Mouse (Mus musculus) limb, embryonic 12.5 days (tissue): ENCODE measurements at regions not wholly inside any gene's neighbourhood (a gene's known extent, or its start where the extent isn't known, plus 50 kb on each side); places are given as distances from the start of the nearest gene placed in this dataset.

Experiments used
- ATAC-seq: fragments of 200-750 bp; cut with Nextera tagmentation; 2 replicates; pipeline ENCODE4 v1.8.0; 2017; ENCODE audit warnings: low read depth, moderate TSS enrichment; ENCODE audit not compliant: insufficient number of reproducible peaks, insufficient read depth, low FRiP score, low TSS enrichment
- H3K27ac ChIP-seq: fragments of 300-500 bp; sonication (generic); 2 replicates; pipeline ENCODE4 v1.5.1; 2016; ENCODE audit warnings: mild to moderate bottlenecking, moderate library complexity
- H3K27me3 ChIP-seq: fragments of 300-500 bp; sonication (generic); 2 replicates; pipeline ENCODE4 v1.6.1; 2016; ENCODE audit warnings: mild to moderate bottlenecking, moderate library complexity
- H3K36me3 ChIP-seq: fragments of 300-500 bp; sonication (generic); 2 replicates; pipeline ENCODE4 v1.6.1; 2016; ENCODE audit warnings: mild to moderate bottlenecking, moderate library complexity
- H3K4me1 ChIP-seq: fragments of 300-500 bp; sonication (generic); replicated peaks from 2 replicates; pipeline ENCODE4 v1.6.1; 2016
- H3K4me2 ChIP-seq: fragments of 300-500 bp; sonication (generic); 2 replicates; pipeline ENCODE4 v1.6.1; 2016; ENCODE audit warnings: mild to moderate bottlenecking, moderate library complexity
- H3K4me3 ChIP-seq: fragments of 300-500 bp; sonication (generic); replicated peaks from 2 replicates; pipeline ENCODE4 v1.5.1; 2016; ENCODE audit warnings: mild to moderate bottlenecking
- H3K9ac ChIP-seq: fragments of 300-500 bp; sonication (generic); replicated peaks from 2 replicates; pipeline ENCODE4 v1.6.1; 2016; ENCODE audit warnings: mild to moderate bottlenecking, moderate library complexity
- H3K9me3 ChIP-seq: fragments of 300-500 bp; sonication (generic); 2 replicates; pipeline ENCODE4 v1.6.1; 2016; ENCODE audit warnings: mild to moderate bottlenecking, moderate library complexity
- WGBS: fragments of 180-500 bp; shearing (Covaris S2); methylation state at CpG from one replicate; pipeline ENCODE4 v1.1.7; 2016; 5-methylcytosine and 5-hydroxymethylcytosine counted together

DNA sequence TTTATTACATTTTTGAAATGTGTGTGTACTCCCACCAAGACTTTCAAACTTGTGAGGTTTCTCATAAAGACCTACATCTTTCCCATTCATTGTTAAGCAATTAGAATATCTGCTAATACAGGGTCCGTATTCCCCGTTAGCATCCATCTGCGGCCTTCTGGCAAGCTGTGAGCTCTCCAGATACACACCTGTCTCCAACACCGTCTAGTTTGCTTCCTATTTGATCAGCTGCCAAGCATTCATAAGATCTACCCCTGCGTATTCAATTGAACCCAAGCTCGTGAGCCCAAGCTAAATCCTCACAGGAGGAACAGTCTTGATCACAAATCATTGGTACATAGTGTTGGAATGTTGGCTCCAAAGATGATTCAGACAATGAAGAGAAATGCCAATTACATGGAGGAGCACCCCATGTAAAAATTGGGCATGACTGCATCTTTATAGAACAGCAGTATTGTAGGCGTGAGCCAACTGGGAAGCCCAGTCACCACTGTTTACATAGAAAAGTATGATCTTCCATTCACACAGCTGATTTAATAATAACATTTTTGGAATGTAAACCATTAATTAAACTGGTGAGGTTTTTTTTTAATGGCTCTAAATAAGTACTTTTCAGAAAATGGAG, 133.1 kb downstream of the Mreg start:
- Histone ChIP-seq H3K4me1 (no peaks in the 10 kb centered on the region), H3K4me3 (no peak overlapping the region), H3K9me3 (no peaks in the 10 kb centered on the region), H3K27ac (no peak overlapping the region), H3K4me2 (no peak overlapping the region), H3K27me3 (no peaks in the 10 kb centered on the region), H3K9ac (no peak overlapping the region), H3K36me3 (no peaks in the 10 kb centered on the region)
- 81% methylated on average over 7 of the region's 7 CpGs for WGBS
- ATAC-seq = no peak

DNA sequence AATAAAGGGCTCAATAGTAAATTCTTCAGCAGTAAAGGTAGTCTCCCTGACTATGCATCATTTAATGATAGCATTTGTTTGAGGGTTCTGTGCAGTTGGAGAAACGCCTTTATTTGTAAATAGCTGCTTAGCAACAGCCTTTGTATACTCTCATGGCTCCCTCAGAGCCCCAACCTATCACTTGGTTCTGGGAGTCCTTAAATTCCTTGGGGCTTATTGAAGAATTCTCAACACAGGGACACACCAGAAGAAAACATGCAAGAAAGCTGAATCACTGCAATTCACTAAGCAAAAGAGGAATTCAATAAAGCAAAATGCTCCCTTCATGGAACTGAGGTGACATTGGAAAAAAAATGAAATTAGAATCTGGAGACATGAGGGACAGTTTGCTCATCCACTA, 135.8 kb downstream of the Mreg start:
- no peak overlapping the region for H3K9ac ChIP-seq
- no peak overlapping the region for H3K4me3 ChIP-seq
- H3K4me1 ChIP-seq = no peaks in the 10 kb centered on the region
- no peaks in the 10 kb centered on the region for H3K9me3 ChIP-seq
- no peak overlapping the region for H3K4me2 ChIP-seq
- H3K27ac ChIP-seq = no peak overlapping the region
- no peak for ATAC-seq
- H3K27me3 ChIP-seq = no peaks in the 10 kb centered on the region
- WGBS = 33% methylated on average over 1 of the region's 1 CpGs
- no peaks in the 10 kb centered on the region for H3K36me3 ChIP-seq

DNA sequence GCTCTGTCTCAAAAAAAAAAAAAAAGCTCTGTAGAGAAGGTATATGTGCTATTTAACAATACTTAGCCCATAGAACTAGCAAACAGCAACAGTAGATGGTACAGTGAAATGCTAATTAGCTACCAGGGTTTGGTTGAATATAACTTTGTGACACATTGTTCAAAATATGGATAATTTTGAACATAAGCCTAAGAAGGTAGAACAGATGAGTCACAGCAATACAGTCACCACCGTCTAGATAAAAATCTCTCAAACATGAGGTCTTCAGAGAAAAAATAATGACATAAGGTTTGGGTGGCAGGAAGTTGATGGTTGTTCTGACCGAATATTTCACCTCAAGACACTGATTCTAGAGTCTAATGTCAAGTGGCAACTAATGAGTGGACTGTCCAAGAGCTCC, 136.6 kb downstream of the Mreg start:
- H3K4me1 ChIP-seq = no peaks in the 10 kb centered on the region
- no peak overlapping the region for H3K4me2 ChIP-seq
- H3K36me3 ChIP-seq = no peaks in the 10 kb centered on the region
- H3K4me3 ChIP-seq = no peak overlapping the region
- H3K27ac ChIP-seq = no peak overlapping the region
- H3K9ac ChIP-seq = no peak overlapping the region
- H3K27me3 ChIP-seq = no peaks in the 10 kb centered on the region
- H3K9me3 ChIP-seq = no peaks in the 10 kb centered on the region
- WGBS = 88% methylated on average over 2 of the region's 2 CpGs
- ATAC-seq = no peak

DNA sequence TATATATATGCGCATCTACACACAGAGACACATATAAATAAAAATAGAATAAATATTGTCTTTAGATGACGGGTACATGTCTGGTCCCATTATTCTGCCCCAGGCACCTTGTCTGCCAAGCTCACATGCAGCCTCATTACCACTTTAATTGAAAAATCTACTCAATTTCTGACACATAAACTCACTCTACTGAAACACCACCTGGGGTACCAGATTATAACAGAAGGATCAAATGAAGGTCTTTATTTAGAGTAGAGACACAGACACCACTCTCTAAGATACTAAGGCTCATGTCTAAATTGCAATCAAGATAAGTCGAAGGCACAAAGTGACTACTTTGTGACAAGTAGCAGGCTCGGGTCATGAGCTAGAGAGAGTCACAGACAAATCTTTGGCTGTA, 138.9 kb downstream of the Mreg start:
- ATAC-seq = no peak

DNA sequence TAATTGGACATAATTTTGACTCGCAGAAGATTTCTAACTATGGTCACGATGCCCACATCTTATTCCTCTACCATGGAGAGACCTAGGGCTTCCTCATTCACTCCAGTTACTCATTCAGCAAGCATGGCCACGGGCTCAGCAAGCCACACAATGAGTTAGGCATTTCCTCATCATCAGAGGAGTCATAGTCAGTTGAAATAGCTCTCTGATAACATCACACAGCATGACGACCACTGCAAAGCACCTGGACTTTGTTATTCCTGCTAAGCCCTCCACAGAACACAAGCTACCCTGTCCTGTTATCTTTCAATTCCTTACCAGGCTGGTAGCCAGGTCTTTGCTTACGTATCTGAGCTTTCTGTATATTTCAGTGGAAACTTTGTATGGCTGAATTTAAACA, 141.6 kb downstream of the Mreg start:
- Histone ChIP-seq H3K4me1 (peaks cover 2% of the 10 kb centered on the region; the same call in 1 of the 2 replicates), H3K4me2 (no peak overlapping the region), H3K4me3 (no peak overlapping the region), H3K27ac (no peak overlapping the region), H3K27me3 (no peaks in the 10 kb centered on the region), H3K9me3 (no peaks in the 10 kb centered on the region), H3K9ac (no peak overlapping the region), H3K36me3 (no peaks in the 10 kb centered on the region)
- 74% methylated on average over 5 of the region's 5 CpGs for WGBS
- ATAC-seq = no peak

More for the DNA sequence above, 138.9 kb downstream of the Mreg start:
- Histone ChIP-seq H3K4me1 (no peaks in the 10 kb centered on the region), H3K27me3 (no peaks in the 10 kb centered on the region), H3K27ac (no peak overlapping the region), H3K4me2 (no peak overlapping the region), H3K9me3 (no peaks in the 10 kb centered on the region), H3K9ac (no peak overlapping the region), H3K36me3 (no peaks in the 10 kb centered on the region), H3K4me3 (no peak overlapping the region)
- WGBS = 82% methylated on average over 4 of the region's 4 CpGs

DNA sequence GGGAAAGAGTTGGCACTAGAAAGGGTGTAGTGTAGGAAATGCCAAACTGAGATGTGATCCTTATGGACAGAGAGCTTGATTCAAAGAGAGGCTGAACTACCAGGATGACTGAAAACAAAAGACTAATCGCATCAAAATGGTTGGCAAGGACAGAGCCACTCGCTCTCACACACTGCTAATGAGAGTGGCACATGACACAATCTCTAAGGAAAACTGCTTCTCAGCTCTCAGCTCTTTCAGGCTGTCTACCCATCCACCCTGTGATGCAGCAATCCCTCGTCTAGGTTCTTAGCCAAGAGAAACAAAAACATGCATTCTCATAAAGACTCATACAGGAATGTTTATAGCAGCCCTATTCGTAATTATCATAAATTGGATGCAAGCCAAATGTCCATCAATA, 143.1 kb downstream of the Mreg start:
- Histone ChIP-seq H3K4me1 (peaks cover 9% of the 10 kb centered on the region), H3K9ac (no peak overlapping the region), H3K4me2 (no peak overlapping the region), H3K4me3 (no peak overlapping the region), H3K9me3 (no peaks in the 10 kb centered on the region), H3K27me3 (no peaks in the 10 kb centered on the region), H3K36me3 (no peaks in the 10 kb centered on the region), H3K27ac (no peak overlapping the region)
- WGBS = 75% methylated on average over 4 of the region's 4 CpGs
- ATAC-seq = no peak

DNA sequence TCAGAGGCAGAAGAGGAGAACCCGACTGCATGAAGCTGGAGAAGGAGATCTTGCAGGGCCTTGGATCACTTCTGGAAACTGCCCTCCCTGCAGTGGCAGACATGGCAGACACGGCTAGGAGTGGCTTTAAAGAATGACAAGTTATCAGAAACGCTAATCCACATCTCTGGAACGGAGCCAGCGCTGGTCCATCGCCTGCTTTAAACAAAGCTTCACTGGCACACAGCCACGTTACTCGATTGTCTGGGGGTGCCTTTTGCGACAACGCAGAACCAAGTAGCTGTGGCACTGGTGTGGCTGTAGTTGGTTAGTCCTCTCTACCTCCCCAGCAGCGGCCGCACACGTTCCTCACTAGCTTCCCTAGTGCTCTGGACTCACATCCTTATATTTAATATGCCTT, 147.0 kb downstream of the Mreg start:
- H3K27ac ChIP-seq = no peak overlapping the region
- no peaks in the 10 kb centered on the region for H3K9me3 ChIP-seq
- H3K27me3 ChIP-seq = no peaks in the 10 kb centered on the region
- no peak for ATAC-seq
- H3K4me2 ChIP-seq = no peak overlapping the region
- 70% methylated on average over 13 of the region's 13 CpGs for WGBS
- H3K36me3 ChIP-seq = no peaks in the 10 kb centered on the region
- H3K9ac ChIP-seq = no peak overlapping the region
- H3K4me1 ChIP-seq = peaks cover 33% of the 10 kb centered on the region
- H3K4me3 ChIP-seq = no peak overlapping the region

DNA sequence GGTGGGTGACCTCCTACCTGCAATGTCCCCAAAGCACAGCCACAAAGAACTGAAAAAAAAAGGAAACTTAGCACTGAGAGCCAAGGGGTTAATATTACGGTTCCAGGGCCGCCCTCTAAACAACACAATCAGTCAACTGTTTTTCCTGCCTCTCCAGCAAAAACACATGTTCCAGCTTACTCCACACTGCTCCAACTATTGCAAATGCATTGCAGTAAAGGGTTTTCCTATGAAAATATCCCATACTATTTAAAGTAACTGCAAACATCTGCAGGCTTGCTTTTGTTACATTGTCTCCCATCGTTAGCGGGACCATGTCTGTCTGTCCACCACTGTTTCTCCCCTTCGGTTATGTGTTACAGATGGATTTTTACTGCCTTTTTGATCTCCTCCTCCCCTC, 151.7 kb downstream of the Mreg start:
- peak; percentile 71 for ATAC-seq
- WGBS = 14% methylated on average over 5 of the region's 5 CpGs
- peak overlapping the region; percentile 21 for H3K4me2 ChIP-seq

DNA sequence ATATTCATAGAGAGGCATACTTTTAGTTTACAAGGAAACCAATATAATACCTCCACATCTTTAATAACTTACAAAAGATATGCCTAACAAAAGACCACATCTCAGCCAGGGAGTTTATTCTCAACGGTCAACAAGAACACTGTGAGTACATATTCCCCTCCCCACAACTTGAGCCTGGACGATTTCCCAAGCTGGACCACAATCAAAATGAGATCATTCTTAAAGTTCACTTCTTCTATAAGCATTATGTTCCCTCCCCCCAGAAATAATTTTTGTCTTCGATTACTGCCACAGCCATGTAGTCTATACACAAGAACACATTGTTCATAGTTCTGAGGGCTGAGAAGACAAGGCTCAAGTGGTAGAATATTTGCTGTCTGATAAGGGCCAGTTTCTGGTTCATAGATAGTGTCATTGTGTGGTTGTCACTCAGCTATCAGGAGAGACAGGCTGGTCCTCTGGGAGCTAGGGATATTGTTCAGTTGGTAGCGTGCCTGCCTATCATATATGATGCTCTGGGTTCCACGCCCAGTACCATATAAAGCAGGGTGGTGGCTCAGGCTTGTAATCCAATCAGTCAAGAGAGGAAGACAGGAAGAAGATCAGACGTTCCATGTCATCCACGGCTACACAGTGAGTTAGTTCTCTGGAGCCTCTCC, 153.9 kb downstream of the Mreg start:
- H3K27ac ChIP-seq = no peak overlapping the region
- H3K4me1 ChIP-seq = peaks cover 21% of the 10 kb centered on the region
- no peak overlapping the region for H3K4me3 ChIP-seq
- H3K27me3 ChIP-seq = no peaks in the 10 kb centered on the region
- ATAC-seq = no peak
- H3K4me2 ChIP-seq = no peak overlapping the region
- WGBS = 81% methylated on average over 7 of the region's 7 CpGs
- H3K9me3 ChIP-seq = no peaks in the 10 kb centered on the region
- no peaks in the 10 kb centered on the region for H3K36me3 ChIP-seq
- no peak overlapping the region for H3K9ac ChIP-seq

More for the DNA sequence above, 151.7 kb downstream of the Mreg start:
- H3K27me3 ChIP-seq = no peaks in the 10 kb centered on the region
- 0 out of 2 replicates have a peak overlapping the region, but pooled peaks have one; percentile 3 for H3K4me3 ChIP-seq
- H3K4me1 ChIP-seq = peaks cover 35% of the 10 kb centered on the region
- H3K27ac ChIP-seq = peak overlapping the region; percentile 92
- H3K9ac ChIP-seq = no peak overlapping the region
- no peaks in the 10 kb centered on the region for H3K9me3 ChIP-seq
- no peaks in the 10 kb centered on the region for H3K36me3 ChIP-seq

DNA sequence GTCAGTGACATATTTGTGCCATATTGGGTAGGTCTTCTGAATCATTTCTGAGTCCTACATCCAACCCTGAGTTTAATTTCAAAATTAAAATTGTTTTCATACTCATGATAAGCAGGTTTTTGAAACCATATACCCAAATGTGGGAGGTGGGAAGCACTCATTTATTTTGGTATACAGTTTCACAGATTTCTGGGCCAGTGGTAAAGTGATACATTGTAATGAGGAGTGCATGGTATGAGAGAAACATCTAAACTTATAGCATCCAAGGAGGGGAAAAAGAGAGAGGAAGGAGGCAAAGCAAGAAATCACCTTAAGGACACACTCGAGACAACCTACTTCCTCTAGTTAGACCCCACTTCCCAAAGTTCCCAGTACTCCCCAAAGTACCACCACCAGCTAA, 157.6 kb downstream of the Mreg start:
- H3K9ac ChIP-seq = no peak overlapping the region
- H3K4me1 ChIP-seq = no peaks in the 10 kb centered on the region
- no peak for ATAC-seq
- 76% methylated on average over 1 of the region's 1 CpGs for WGBS
- H3K27ac ChIP-seq = no peak overlapping the region
- H3K4me2 ChIP-seq = no peak overlapping the region
- no peaks in the 10 kb centered on the region for H3K27me3 ChIP-seq
- H3K36me3 ChIP-seq = no peaks in the 10 kb centered on the region
- H3K9me3 ChIP-seq = no peaks in the 10 kb centered on the region
- H3K4me3 ChIP-seq = no peak overlapping the region

DNA sequence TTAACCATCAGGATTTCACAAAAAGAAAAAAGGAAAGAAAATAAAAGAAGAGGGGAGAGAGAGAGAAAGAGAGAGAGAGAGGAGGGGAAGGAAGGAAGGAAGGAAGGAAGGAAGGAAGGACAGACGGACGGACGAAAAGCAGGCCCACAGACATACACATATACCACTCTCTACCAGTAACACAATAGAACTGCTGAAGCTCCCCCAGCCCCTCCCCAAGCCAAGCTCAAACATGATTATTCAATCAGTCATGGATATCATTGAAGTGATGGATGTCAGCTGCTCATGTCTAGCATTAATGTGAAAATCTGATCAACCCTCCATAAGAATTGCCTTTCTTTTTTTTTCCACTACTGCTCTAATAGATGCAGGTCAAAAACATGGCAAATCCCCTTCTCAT, 161.2 kb downstream of the Mreg start:
- H3K4me1 ChIP-seq = no peaks in the 10 kb centered on the region
- no peaks in the 10 kb centered on the region for H3K9me3 ChIP-seq
- H3K36me3 ChIP-seq = no peaks in the 10 kb centered on the region
- H3K9ac ChIP-seq = no peak overlapping the region
- no peaks in the 10 kb centered on the region for H3K27me3 ChIP-seq
- H3K4me3 ChIP-seq = no peak overlapping the region
- H3K4me2 ChIP-seq = no peak overlapping the region
- no peak overlapping the region for H3K27ac ChIP-seq
- WGBS = 93% methylated on average over 3 of the region's 3 CpGs
- ATAC-seq = no peak

DNA sequence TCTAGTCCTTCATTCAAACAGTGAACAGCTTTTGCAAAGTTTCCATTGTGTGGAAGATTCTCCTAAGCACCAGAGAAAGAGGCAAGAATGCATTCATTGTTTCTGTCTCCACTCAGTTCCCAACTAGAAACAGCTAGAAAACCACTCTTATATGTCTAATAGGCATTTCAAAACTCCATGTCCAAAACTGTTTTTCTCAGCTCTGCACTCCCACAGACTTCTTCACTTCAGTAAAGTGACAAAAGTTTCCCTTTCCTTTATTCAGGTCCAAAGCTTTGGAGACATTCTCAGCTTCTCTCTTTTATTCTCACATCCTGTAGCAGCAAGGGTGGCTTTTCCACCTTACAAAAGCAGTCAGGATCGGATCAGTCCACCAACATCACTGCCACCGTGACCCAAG, 166.0 kb downstream of the Mreg start:
- H3K4me2 ChIP-seq = no peak overlapping the region
- H3K9ac ChIP-seq = no peak overlapping the region
- WGBS = 83% methylated on average over 2 of the region's 2 CpGs
- no peaks in the 10 kb centered on the region for H3K4me1 ChIP-seq
- no peak overlapping the region for H3K27ac ChIP-seq
- H3K9me3 ChIP-seq = no peaks in the 10 kb centered on the region
- H3K4me3 ChIP-seq = no peak overlapping the region
- no peak for ATAC-seq
- H3K36me3 ChIP-seq = no peaks in the 10 kb centered on the region
- H3K27me3 ChIP-seq = no peaks in the 10 kb centered on the region
